Mouse (Mus musculus) urinary bladder, postnatal 0 days (tissue): Measurements from ENCODE around the gene Gm44973. TPM values are rescaled to one million over a fixed set of nuclear protein-coding genes. Genes with fewer than 3 reads are reported as not detected.

Experiments
- polyA plus RNA-seq: library from polyadenylated mRNA; unstranded; fragments of >200 nt; fragmentation: Nextera tagmentation; extraction: Ambion mirVana; gene quantifications from 2 replicates; pipeline ENCODE4 v1.2.1, GENCODE M21; 2015

The Gm44973 gene
- polyA plus RNA-seq = 2.4 and 4.0 TPM in 2 replicates

GRCm38 (mm10) chr7:5015118-5016001 is at the start of gene Gm44973:
TSS of gene Gm44973 (plus strand) at chr7:5015496.

DNA sequence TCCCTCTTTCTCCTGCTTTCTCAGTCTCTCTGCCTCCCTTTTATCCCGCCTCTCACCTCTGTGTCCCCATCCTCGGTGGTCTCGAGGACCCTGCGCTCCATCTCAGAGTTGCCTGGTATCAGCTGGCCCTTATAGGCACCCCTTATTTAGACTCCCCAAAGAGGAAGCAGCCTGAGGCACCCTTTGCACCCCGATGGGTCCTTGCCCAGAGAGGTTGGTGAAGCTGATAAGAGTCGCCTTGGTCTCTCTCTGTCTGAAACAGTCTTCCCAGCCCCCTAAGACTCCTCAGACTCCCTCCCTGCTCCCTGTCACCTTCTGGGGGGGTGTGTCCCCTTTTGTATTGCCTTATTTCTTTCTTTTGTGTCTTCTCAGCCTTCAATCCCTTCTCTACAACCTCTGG is 44.2 kb upstream of the Gm44973 start, which contains the start of gene Sbk3:
Sbk3 (minus strand) TSS at position 101 of the 400 bp plus-strand sequence.

GRCm38 (mm10) chr7:4996003-4996895 is 19.0 kb upstream of the Gm44973 start, which contains the start of gene Zfp579:
TSS of gene Zfp579 (minus strand) at chr7:4996158.

DNA sequence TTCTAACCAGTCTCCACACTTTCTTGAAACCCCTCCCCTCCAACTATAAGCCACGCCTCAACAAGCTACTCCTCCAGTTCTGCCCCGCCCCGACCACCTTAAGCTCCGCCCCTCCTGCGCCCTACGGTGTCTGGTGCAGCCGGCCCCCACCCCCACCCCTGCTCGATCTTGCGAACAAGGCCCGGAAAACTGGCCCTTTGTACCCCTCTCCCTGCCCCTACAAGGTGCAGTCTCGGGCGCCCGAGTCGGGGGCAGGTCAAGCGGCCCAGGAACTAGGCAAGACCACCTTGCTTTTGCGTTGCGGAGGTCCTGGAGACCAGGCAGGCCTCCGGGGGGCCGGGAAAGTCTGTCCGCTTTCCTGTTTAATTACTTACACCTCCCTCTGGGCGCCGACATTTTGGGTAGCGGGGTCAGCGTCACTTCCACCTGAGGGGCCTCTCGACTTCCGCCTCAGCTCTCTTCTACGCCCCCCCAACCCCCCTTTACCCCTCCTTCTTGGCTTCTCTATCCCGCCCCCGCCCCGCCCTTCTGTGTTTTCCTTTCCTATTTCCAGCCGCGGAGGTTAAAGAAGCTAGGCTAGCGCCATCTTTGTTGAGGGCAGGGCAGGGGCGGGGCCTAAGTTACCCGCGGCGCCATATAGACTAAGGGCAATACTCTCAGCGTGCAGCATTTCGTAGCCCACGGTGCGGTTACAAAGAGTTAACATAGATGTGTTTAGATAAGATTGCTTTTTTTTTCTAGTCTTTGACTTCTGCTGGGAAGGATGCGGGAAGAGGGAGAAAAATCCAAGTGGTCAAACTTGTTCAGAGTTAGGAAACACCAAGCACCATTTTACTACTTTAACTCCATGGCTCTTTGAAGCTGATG is 812 bp upstream of the Gm44973 start, which contains the start of the genes Zfp524 and Fiz1:
Zfp524 (plus strand) TSS at position 165 of the 867 bp plus-strand sequence.
Fiz1 (minus strand) TSS at position 447 of the 867 bp plus-strand sequence.

GRCm38 (mm10) chr7:5020000-5020681 is 4.8 kb downstream of the Gm44973 start, which contains the start of the genes Zfp865 and Ccdc106:
TSS of gene Zfp865 (plus strand) at chr7:5020376.
TSS of gene Ccdc106 (plus strand) at chr7:5020553.

DNA sequence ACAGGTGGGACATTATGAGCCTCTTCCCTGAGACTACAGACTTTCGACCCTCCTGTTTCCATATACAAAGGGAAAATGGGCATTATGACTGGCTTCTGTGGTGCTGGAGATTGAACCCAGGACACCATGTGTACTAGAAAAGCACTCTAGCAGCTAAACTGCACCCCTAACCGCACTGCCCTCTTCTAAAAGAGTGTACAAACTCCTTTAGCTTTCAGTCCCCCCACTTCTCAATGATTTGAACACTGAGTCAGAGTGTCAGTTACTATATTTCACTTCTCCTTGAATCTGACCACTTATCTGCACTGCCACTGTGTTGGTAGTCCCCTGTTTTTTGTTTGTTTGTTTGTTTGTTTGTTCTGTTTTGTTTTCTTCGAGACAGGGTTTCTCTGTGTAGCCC is 18.5 kb downstream of the Gm44973 start, which contains the start of gene 4632433K11Rik:
4632433K11Rik (plus strand) TSS at position 301 of the 400 bp plus-strand sequence.

DNA sequence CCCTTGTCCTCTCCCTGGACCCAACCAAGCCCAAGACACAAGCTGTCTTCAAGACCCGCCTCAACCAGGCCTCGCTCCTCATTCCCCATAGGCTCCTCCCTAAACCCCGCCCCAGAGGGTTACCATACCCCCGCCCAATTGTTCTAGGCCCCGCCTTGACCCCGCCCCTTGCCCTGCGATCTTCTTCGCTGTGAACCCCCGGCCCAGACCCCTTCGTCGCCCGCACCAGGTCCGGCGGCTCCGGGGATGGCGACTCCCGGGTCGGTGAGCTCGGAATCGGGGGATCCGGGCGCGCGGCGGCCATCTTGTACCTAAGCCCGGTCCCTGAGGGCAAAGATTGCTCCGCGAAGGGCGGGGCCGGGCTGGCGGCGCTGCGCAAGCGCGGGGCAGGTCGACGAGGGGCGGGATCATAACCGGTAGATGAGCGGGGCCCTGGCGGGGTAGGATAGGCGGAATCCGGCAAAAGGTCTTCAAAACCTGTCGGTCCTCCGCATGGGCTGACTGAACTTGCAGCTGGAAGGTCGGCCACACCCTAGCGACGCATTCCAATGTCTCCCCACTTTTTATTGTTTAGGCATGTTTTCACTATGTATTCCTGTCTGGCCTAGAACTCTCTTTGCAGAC is 22.9 kb downstream of the Gm44973 start, which contains the start of gene Zfp784:
Zfp784 (minus strand) TSS at position 338 of the 624 bp plus-strand sequence.

GRCm38 (mm10) chr7:5051193-5052192 is 36.2 kb downstream of the Gm44973 start, which contains the start of gene Zfp580:
TSS of gene Zfp580 (plus strand) at chr7:5051538.

GRCm38 (mm10) chr7:5061774-5062359 is 46.6 kb downstream of the Gm44973 start, which contains the start of gene U2af2:
TSS of gene U2af2 (plus strand) at chr7:5062143.

DNA sequence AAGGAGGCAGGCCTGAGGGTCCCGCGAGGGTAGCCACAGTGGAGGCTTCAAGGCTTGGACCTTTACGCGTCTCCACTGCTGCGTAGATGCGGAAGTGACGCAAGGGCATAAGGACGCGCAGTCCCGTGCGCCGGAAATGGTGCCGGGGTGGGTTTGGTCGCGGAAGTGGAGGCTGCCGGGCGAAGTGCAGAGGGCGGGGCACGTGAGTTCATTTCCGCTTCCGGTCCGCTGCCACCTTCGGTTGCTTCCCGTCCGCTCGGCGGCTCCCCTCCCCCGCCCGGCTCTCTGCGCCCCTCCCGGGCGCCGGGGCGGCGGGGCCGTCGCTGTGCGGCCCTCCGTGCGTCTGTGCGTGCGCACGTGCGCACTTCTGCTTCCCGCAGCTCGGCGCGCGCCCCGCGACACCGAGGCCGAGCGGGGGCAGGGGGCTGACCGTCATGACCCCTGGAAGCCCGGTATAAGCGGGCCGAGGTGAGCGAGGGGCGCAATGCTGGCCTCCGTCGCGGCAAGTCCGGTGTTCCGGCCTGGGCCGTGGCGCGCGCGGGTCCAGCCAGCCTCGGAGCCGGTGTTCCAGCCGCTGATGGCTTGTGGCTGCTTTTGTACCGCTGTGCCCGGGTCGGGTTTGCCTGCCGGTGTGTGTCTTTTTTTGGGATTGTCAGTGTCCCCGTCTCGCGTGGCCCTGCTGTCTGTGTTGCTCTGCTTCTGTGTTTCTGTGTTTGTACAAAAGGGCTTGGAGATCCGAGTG is 64.9 kb downstream of the Gm44973 start, which contains the start of gene Epn1:
Epn1 (plus strand) TSS at position 226 of the 742 bp plus-strand sequence.

Other genes with a start within 250 kb of the Gm44973 start
- not detected in 2 replicates for gene Fam71e2, start 244.2 kb upstream of the Gm44973 start, polyA plus RNA-seq
- 0.76 and 1.5 TPM in 2 replicates for gene Il11, start 232.6 kb upstream of the Gm44973 start, polyA plus RNA-seq
- gene Tmem190, start 232.6 kb upstream of the Gm44973 start, polyA plus RNA-seq = 0.35 TPM in 1 of 2 replicates, not detected in the other
- gene Tmem238, start 225.8 kb upstream of the Gm44973 start, polyA plus RNA-seq = 24.6 and 25.2 TPM in 2 replicates
- gene Rpl28, start 222.6 kb upstream of the Gm44973 start, polyA plus RNA-seq = 304 and 319 TPM in 2 replicates
- 130 and 139 TPM in 2 replicates for gene Ube2s, start 202.9 kb upstream of the Gm44973 start, polyA plus RNA-seq
- gene Shisa7, start 170.8 kb upstream of the Gm44973 start, polyA plus RNA-seq = 0.10 and 0.20 TPM in 2 replicates
- gene Isoc2b, start 145.2 kb upstream of the Gm44973 start, polyA plus RNA-seq = 8.1 and 9.4 TPM in 2 replicates
- gene Isoc2a, start 138.3 kb upstream of the Gm44973 start, polyA plus RNA-seq = 0.64 and 0.98 TPM in 2 replicates
- gene Gm36210, start 109.0 kb upstream of the Gm44973 start, polyA plus RNA-seq = not detected in 2 replicates
- gene Zfp628, start 100.3 kb upstream of the Gm44973 start, polyA plus RNA-seq = 1.7 and 2.3 TPM in 2 replicates
- gene Nat14, start 93.5 kb upstream of the Gm44973 start, polyA plus RNA-seq = 2.6 and 3.0 TPM in 2 replicates
- gene Ssc5d, start 89.7 kb upstream of the Gm44973 start, polyA plus RNA-seq = 3.7 and 4.8 TPM in 2 replicates
- 0.12 and 0.23 TPM in 2 replicates for gene Sbk2, start 51.1 kb upstream of the Gm44973 start, polyA plus RNA-seq
- gene Sbk3, start 44.3 kb upstream of the Gm44973 start, polyA plus RNA-seq = not detected in 2 replicates
- gene Zfp579, start 19.3 kb upstream of the Gm44973 start, polyA plus RNA-seq = 12.7 and 15.0 TPM in 2 replicates
- gene Zfp524, start 1.1 kb upstream of the Gm44973 start, polyA plus RNA-seq = 13.2 and 14.0 TPM in 2 replicates
- 15.1 and 16.0 TPM in 2 replicates for gene Fiz1, start 799 bp upstream of the Gm44973 start, polyA plus RNA-seq
- 3.1 TPM in 2 replicates for gene Zfp865, start 4.9 kb downstream of the Gm44973 start, polyA plus RNA-seq
- gene Ccdc106, start 5.1 kb downstream of the Gm44973 start, polyA plus RNA-seq = 53.3 and 57.1 TPM in 2 replicates
- not detected in 2 replicates for gene 4632433K11Rik, start 18.6 kb downstream of the Gm44973 start, polyA plus RNA-seq
- gene Zfp784, start 22.9 kb downstream of the Gm44973 start, polyA plus RNA-seq = 3.9 and 5.4 TPM in 2 replicates
- gene Zfp580, start 36.0 kb downstream of the Gm44973 start, polyA plus RNA-seq = 33.3 and 37.8 TPM in 2 replicates
- 51.0 and 53.6 TPM in 2 replicates for gene U2af2, start 46.6 kb downstream of the Gm44973 start, polyA plus RNA-seq
- 39.4 and 40.6 TPM in 2 replicates for gene Epn1, start 64.7 kb downstream of the Gm44973 start, polyA plus RNA-seq
- gene Rfpl4, start 101.5 kb downstream of the Gm44973 start, polyA plus RNA-seq = not detected in 2 replicates
- gene Rasl2-9, start 110.5 kb downstream of the Gm44973 start, polyA plus RNA-seq = 0.57 and 1.1 TPM in 2 replicates
- gene Vmn1r55, start 134.2 kb downstream of the Gm44973 start, polyA plus RNA-seq = not detected in 2 replicates
- not detected in 2 replicates for gene Vmn1r56, start 181.3 kb downstream of the Gm44973 start, polyA plus RNA-seq
- gene Vmn1r57, start 203.0 kb downstream of the Gm44973 start, polyA plus RNA-seq = not detected in 2 replicates